Mouse (Mus musculus) kidney, postnatal 0 days (tissue): Measurements from ENCODE around the gene Mthfd1. TPM values are rescaled to one million over a fixed set of nuclear protein-coding genes. Genes with fewer than 3 reads are reported as not detected.

Experiments
- ATAC-seq: fragments of 200-750 bp; cut with Nextera tagmentation; replicated peaks from 2 replicates; pipeline ENCODE4 v1.8.0; 2017; ENCODE audit warnings: low read depth, moderate number of reproducible peaks, moderate TSS enrichment, moderate library complexity; ENCODE audit not compliant: low FRiP score
- DNase-seq: peaks from one replicate; pipeline ENCODE4 v3.0.0-alpha.2; 2016; ENCODE audit warnings: low spot score
- H3K27ac ChIP-seq: fragments of 300-500 bp; sonication (generic); 2 replicates; pipeline ENCODE4 v1.5.1; 2014; ENCODE audit warnings: mild to moderate bottlenecking
- H3K27me3 ChIP-seq: fragments of 300-500 bp; sonication (generic); 2 replicates; pipeline ENCODE4 v1.6.1; 2014; ENCODE audit warnings: low read length, mixed read lengths; ENCODE audit not compliant: insufficient read depth
- H3K36me3 ChIP-seq: fragments of 300-500 bp; sonication (generic); 2 replicates; pipeline ENCODE4 v1.6.1; 2014; ENCODE audit warnings: low read length, mixed read lengths; ENCODE audit not compliant: insufficient read depth
- H3K4me1 ChIP-seq: fragments of 300-500 bp; sonication (generic); replicated peaks from 2 replicates; pipeline ENCODE4 v1.6.1; 2014; ENCODE audit warnings: antibody characterized with exemption, low read length, mixed read lengths; ENCODE audit not compliant: insufficient read depth
- H3K4me2 ChIP-seq: fragments of 300-500 bp; sonication (generic); 2 replicates; pipeline ENCODE4 v1.6.1; 2014; ENCODE audit warnings: mild to moderate bottlenecking, low read length, moderate library complexity, mixed read lengths
- H3K4me3 ChIP-seq: fragments of 300-500 bp; sonication (generic); replicated peaks from 2 replicates; pipeline ENCODE4 v1.5.1; 2014; ENCODE audit warnings: low read depth, low read length
- H3K9ac ChIP-seq: fragments of 300-500 bp; sonication (generic); 2 replicates; pipeline ENCODE4 v1.6.1; 2014; ENCODE audit warnings: low read depth, low read length
- H3K9me3 ChIP-seq: fragments of 300-500 bp; sonication (generic); replicated peaks from 2 replicates; pipeline ENCODE4 v1.6.1; 2016; ENCODE audit warnings: low read length, inconsistent platforms, mixed read lengths
- CTCF ChIP-seq: IDR thresholded peaks from 2 replicates; pipeline ENCODE4 v1.5.1; 2016; ENCODE audit warnings: antibody characterized with exemption, low read depth, mild to moderate bottlenecking, moderate library complexity
- WGBS: fragments of 180-500 bp; shearing (Covaris S2); extraction: QIAGEN DNeasy Blood & Tissue Kit; methylation state at CpG from one replicate; pipeline ENCODE4 v1.1.7; 2014; 5-methylcytosine and 5-hydroxymethylcytosine counted together
- polyA plus RNA-seq: library from polyadenylated mRNA; unstranded; fragments of >200 nt; fragmentation: Nextera tagmentation; extraction: Ambion mirVana; gene quantifications from 2 replicates; pipeline ENCODE4 v1.2.1, GENCODE M21; 2015

Mthfd1 gene
- polyA plus RNA-seq, 1 experiment from 2014 or later, result 94.0 TPM

- no peak for ATAC-seq
Measured at GRCm38 (mm10) chr12:76265001-76265400, 9.9 kb downstream of the Mthfd1 start.

GRCm38 (mm10) chr12:76266875-76267274, 11.8 kb downstream of the Mthfd1 start:
- Histone ChIP-seq H3K4me2 (no peak overlapping the region), H3K4me1 (no peaks in the 10 kb centered on the region), H3K27ac (no peak overlapping the region), H3K9me3 (no peaks in the 10 kb centered on the region), H3K9ac (no peak overlapping the region), H3K27me3 (no peaks in the 10 kb centered on the region), H3K4me3 (no peak overlapping the region), H3K36me3 (peaks cover 12% of the 10 kb centered on the region)
- ATAC-seq (no peak), DNase-seq (peak; percentile 73)
- TF ChIP-seq CTCF, result peak; percentile 80
- 65% methylated on average over 9 of the region's 9 CpGs for WGBS

More at GRCm38 (mm10) chr12:76265001-76265400, 9.9 kb downstream of the Mthfd1 start:
- Histone ChIP-seq H3K27me3 (no peaks in the 10 kb centered on the region), H3K4me3 (no peak overlapping the region), H3K9me3 (no peaks in the 10 kb centered on the region), H3K36me3 (peaks cover 9% of the 10 kb centered on the region; the same call in 1 of the 2 replicates), H3K9ac (no peak overlapping the region), H3K4me1 (no peaks in the 10 kb centered on the region), H3K4me2 (no peak overlapping the region), H3K27ac (no peak overlapping the region)
- no peak for DNase-seq
- TF ChIP-seq CTCF, result no peak
- whole genome bisulfite sequencing, result 73% methylated on average over 6 of the region's 6 CpGs

- no peaks in the 10 kb centered on the region for H3K4me1 ChIP-seq
- no peaks in the 10 kb centered on the region for H3K9me3 ChIP-seq
- H3K9ac ChIP-seq, result no peak overlapping the region
- 83% methylated on average over 10 of the region's 10 CpGs for WGBS
- H3K4me3 ChIP-seq, result no peak overlapping the region
- TF ChIP-seq CTCF, result no peak
- DNase-seq (no peak), ATAC-seq (no peak)
- no peaks in the 10 kb centered on the region for H3K27me3 ChIP-seq
- H3K4me2 ChIP-seq, result no peak overlapping the region
- H3K36me3 ChIP-seq, result peaks cover 12% of the 10 kb centered on the region
- H3K27ac ChIP-seq, result no peak overlapping the region
Measured at GRCm38 (mm10) chr12:76268686-76269085, 13.6 kb downstream of the Mthfd1 start.

GRCm38 (mm10) chr12:76269196-76269595, 14.1 kb downstream of the Mthfd1 start:
- no peak overlapping the region for H3K4me3 ChIP-seq
- DNase-seq (no peak), ATAC-seq (no peak)
- H3K4me1 ChIP-seq, result no peaks in the 10 kb centered on the region
- H3K36me3 ChIP-seq, result peaks cover 12% of the 10 kb centered on the region
- H3K27me3 ChIP-seq, result no peaks in the 10 kb centered on the region
- no peak overlapping the region for H3K27ac ChIP-seq
- no peaks in the 10 kb centered on the region for H3K9me3 ChIP-seq
- WGBS, result 68% methylated on average over 7 of the region's 7 CpGs
- no peak overlapping the region for H3K4me2 ChIP-seq
- no peak for TF ChIP-seq CTCF
- H3K9ac ChIP-seq, result no peak overlapping the region

- no peak for TF ChIP-seq CTCF
- no peaks in the 10 kb centered on the region for H3K4me1 ChIP-seq
- 84% methylated on average over 6 of the region's 6 CpGs for WGBS
- H3K4me2 ChIP-seq, result no peak overlapping the region
- DNase-seq (no peak), ATAC-seq (no peak)
- no peak overlapping the region for H3K9ac ChIP-seq
- no peak overlapping the region for H3K4me3 ChIP-seq
- H3K9me3 ChIP-seq, result no peaks in the 10 kb centered on the region
- peaks cover 7% of the 10 kb centered on the region for H3K36me3 ChIP-seq
- no peaks in the 10 kb centered on the region for H3K27me3 ChIP-seq
- H3K27ac ChIP-seq, result no peak overlapping the region
Measured at GRCm38 (mm10) chr12:76271516-76271915, 16.4 kb downstream of the Mthfd1 start.

GRCm38 (mm10) chr12:76272610-76273524, 17.8 kb downstream of the Mthfd1 start:
- Histone ChIP-seq H3K4me3 (no peak overlapping the region), H3K4me2 (no peak overlapping the region), H3K36me3 (peaks cover 7% of the 10 kb centered on the region), H3K9ac (no peak overlapping the region), H3K27me3 (no peaks in the 10 kb centered on the region), H3K27ac (no peak overlapping the region), H3K9me3 (no peaks in the 10 kb centered on the region), H3K4me1 (no peaks in the 10 kb centered on the region)
- no peak for TF ChIP-seq CTCF
- DNase-seq (peak; percentile 3), ATAC-seq (peak; percentile 63; the same call in 1 of the 2 replicates)
- WGBS, result 84% methylated on average over 9 of the region's 10 CpGs
